Mouse (Mus musculus) adrenal gland, adult 18-20 months (tissue): ENCODE data around the gene Ly6g5b. TPM values are rescaled to one million over a fixed set of nuclear protein-coding genes. Genes with fewer than 3 reads are reported as not detected.
"Not testable (repeated sequence)": the region's sequence is repeated elsewhere in the genome, so short reads cannot be mapped to it uniquely, and the experiment has no call there.

Source experiments
- DNase-seq, 2 experiments: peaks; one replicate each; pipeline ENCODE4 v3.0.0; 2021 to 2022; ENCODE audit warnings: low spot score in 2 of 2
- total RNA-seq, 2 experiments: library from RNA; stranded (reverse); gene quantifications; 1 replicate in 1 of 2; 2 replicates in 1 of 2; pipeline ENCODE4 v1.2.3; 2021

Ly6g5b gene
- total RNA-seq, 2 experiments from 2014 or later, result 0.33 to 0.67 TPM

DNA sequence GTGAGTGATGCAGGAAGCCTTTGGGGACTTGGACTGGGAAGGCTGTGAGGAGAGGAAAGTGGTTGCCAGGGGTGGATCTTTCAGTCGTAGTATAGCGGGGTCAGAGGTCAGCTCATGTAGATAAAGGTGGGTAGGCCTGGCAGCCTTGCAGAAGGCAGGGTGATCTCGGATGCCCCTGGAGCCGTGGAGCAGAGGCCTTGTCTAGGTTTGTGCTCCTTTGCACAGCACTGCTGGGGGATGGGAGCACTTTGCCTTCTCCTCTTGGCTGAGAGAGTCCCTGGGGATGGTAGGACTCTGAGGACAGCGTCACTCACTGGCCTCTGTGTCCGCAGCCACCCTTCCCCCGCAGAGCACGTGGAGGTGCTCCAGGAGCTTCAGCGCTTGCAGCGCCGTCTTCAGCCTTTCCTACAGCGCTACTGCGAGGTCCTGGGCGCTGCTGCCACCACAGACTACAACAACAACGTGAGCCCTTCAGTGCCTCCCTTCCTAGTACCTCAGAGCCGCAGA lies 25.3 kb upstream of the Ly6g5b start:
- DNase-seq, result no peak

DNA sequence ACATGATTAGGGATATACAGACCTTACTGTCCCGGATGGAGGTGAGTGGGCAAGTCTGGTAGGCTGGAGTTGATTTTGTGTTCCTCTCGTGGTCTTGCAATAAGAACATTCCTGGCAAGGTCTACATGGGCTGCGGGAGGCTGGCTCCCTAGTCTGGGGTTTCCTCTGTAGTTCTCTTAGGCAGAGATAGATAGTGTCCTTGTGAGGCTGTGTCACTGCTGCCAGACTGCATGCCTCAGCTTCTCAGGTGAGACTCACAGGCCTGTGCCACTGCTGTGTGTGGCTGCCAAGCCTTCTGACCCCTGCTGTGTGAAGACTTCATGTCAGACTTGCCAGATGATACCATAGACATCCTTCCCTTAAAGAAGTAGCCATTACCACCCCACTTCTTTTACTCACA lies 24.0 kb upstream of the Ly6g5b start:
- no peak for DNase-seq

DNA sequence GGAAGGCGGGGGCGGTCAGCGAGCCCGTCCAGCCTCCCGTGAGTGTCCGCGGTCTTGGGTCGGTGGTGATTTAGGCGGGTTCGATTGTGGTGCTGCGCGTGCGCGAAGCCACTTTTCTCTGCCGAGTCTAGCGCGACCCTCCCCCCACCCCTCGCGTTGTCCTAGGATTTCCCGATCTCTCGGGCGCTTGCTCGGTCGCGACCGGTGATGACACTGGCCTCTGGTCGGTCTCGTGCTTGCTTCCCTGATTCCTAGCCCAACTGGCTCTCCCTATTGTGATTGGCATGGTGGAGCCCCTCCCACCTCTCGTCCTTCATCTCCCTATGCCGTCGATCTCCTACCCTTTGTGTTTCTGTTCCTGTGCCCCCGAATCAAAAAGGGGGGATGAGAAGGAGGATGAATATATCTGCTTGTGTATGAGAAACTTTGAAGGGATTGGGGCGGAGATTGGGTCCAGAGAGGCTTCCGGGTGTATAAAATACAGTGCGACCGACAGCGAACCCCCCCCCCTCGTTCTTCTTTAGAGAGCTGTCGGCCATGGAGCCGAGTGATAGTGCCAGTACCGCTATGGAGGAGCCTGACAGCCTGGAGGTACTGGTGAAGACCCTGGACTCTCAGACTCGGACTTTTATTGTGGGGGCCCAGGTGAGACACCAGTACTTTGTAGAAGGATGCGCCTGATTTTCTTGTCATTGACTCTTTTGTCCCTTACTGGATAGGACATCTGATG lies 20.5 kb upstream of the Ly6g5b start:
- DNase-seq, result no peak

DNA sequence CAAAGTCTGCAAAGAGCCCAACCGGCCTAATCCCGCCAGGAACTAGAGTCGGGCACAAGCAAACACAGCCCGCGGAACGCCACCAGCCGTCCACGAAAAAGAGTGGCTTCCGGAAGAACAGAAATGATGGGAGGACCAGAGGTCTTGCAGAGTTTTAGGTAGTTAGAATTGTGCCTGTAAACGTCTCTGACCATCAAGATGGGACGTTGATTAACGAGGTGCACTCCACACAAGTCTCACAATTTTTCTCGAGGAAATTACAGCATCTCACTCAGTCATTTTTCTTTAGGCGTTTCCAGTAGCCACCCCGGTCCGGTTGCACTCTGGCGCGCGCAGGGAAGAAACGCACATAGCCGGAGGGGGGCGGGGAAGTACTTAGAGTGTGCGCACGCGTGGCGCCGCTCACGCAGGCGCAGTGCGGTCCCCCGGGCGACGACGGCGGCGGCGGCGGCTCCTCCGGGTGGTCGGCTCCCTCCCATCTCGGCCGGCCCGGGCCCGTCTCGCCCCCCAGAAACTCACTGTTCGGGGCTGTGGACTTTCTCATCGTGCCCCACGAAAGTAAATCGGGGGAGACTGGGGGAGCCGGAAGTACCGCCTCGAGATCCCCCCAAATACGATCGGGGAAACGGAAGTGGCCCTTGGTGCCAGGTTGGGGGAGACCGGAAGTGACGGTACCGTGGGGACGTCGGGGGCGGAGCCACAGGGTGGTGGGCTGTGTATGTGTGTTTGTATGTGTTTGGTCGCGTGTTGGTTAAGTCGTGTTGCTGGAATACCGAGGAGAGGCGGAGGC lies 19.8 kb upstream of the Ly6g5b start, which contains the start of gene Bag6:
TSS of gene Bag6 (plus strand) at position 378 of the 790 bp plus-strand sequence.
- peak; percentile 93 to 96 for DNase-seq

DNA sequence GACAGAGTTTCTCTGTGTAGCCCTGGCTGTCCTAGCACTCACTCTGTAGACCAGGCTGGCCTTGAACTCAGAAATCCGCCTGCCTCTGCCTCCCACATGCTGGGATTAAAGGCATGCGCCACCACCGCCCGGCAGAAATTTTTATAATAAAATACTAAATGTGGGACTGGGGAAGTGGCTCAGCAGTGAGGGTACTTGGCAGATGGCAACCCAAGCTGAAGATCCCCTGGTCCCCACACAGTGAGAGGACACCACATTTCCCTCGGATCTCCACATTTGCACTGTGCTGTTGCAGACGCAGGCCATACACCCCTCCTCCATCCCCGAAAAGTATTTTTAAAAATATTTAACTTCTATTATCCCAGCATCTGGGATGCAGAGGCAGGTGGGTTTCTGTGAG lies 18.3 kb upstream of the Ly6g5b start:
- DNase-seq, result no peak

DNA sequence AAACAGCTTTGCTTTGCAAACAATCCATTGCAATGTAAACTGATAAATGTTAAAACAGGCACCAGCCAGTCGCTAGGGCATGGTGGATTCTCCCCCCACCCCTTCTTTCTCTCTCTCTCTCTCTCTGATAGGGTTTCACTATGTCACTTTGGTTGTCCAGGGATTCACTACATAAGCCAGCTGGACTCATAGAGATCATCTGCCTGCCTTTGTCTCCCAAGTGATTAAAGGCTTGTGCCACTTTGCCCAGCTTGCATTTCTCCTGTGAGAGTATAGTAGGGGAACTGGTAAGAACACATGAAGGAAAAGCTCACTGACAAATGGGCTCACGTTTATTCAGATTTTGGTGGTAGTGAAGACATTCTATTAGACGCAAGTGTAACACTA lies 16.9 kb upstream of the Ly6g5b start:
- DNase-seq, result no peak

DNA sequence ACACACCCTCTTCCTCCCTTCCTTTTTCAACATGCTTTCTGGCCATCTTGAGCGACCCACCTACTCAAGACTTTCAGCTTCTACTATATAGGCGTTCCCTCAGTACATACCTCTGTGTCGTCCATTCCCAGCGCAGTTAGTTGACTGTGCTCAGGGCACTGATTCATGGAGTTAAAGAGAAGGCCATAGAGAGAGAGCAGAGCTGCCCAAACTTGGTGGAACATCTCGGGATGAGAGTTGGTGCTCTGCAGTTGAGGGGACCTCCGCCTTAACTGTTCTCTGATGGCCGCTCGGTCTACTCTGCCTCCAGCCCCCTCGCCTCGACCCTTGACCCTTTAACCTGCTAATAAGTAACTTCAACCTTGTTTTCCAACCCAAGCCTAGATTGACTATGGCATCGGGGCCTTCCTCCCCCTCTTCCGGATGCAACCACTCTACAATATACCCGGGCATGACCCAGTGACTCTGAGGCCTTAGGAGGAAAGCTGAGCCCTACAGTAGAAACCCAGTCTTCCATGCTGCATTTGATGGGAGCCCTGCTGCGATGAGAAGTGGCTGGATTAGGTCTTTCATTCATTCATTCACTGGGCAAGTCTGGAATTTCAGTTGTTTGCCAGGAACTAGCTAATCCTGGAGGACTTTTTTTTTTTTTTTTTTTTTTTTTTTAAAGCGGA lies 16.4 kb upstream of the Ly6g5b start, which contains the start of gene Apom:
TSS of gene Apom (minus strand) at position 551 of the 674 bp plus-strand sequence.
- no peak for DNase-seq

DNA sequence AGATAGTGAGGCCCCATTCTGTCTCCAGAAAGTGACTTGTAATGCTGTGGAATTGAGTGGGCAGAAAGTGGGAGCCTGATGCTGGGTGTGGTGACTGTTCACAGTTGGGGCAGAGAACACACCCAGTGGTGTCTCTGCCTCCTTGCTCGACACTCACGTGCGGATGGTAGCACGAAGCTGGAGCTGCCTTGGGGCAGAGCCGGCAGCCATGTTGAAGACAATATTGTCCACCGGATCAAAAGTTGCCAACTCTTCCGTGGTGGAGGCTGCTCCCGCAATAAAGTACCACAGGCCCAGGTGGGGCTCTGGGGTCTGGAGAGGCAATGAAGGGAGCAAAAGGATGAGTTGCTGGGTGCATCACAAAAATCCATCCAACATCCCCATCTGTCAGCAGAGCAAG lies 15.8 kb upstream of the Ly6g5b start:
- no peak for DNase-seq

DNA sequence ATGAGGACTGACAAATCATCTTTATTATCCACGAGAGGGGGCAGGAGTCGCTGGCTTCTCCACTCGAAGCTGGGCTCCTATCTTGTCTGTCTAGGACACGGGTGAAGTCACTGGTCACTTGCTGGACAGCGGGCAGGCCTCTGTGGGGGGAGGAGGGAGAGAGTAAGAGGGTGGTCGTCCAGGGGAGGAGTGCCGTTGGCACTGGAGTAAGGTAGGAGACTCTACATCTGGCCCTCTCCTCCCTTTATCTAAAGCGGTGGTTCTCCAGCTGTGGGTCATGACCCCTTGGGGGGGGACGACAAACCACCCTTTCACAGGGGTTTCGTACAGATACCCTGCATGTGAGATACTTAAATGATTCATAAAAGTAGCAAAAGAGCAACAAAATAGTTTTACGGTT lies 13.8 kb upstream of the Ly6g5b start:
- DNase-seq, result no peak

DNA sequence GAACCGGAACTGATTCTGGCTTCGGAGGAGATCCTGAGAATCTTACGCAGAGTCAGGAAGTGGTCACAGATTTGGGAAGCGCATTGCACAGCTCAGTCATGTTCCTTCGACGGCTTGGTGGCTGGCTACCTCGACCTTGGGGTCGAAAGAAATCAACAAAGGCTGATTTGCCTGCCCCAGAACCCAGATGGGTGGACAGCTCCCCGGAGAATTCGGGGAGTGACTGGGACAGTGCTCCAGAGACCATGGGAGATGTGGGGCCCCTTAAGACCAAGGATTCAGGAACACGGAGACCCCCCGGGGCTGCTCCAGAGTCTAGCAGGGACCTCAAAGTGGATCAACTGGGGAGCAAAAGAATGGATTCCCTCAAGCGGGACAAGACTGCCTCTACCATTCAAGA lies 11.8 kb upstream of the Ly6g5b start:
- DNase-seq, result no peak

DNA sequence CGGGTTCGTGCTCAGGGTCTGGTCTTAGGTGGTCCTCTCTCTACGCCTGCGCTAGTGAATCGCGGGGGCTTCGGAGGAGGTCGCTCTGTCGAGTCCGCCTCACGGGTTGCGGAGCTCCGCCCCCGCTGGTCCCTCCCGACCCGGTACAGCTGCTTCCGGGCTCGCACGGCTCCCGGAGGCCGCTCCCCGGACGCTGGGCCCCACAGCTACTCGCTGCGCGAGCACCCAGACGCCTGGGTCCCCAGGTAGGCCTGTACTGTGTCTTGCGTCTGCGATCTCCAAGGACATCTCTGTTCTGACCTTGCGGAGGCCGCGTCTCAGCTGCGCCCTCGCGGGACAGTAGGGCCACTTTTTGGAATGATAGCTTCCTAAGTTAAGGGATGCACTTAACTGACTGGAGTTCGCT lies 11.0 kb upstream of the Ly6g5b start, which contains the start of gene D17H6S53E:
TSS of gene D17H6S53E (plus strand) at position 168 of the 406 bp plus-strand sequence.
- DNase-seq, result peak; percentile 72 to 76

DNA sequence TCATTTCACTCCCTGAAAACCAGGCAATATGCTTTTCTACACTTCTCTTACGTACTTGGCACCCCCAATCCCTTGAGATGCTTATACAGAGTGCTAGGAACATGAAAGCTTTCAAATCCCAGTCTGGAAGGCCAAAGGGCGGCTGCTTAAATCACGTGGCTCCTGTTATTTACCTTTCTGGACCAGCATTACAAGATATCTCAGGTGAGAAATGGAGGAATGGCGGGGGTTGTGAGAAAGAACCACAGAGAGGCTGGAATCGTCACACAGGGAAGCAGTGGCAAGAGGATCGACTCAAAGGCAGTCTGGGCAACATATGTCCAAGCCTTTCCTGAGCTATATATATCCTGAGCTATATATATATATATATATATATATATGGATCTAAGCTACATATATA lies 10.3 kb upstream of the Ly6g5b start:
- DNase-seq, result no peak

DNA sequence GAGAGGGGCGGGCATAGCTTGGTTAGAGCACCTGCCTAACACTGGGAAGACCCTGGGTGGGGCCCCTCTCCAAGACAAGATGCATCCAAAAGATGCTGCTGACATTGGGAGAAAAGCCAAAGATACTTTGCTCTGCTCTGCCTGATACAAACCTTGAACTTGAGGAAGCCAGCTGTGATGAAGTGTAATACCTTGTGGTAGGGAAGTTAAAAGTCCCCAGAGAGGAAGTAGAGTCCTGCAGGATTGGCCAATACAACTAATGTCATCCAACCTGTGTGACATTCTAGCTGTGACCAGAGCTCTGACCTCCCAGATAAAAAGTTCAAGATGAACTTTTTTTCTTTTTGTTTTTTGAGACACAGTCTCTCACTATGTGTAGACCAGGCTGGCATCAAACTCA lies 9.9 kb upstream of the Ly6g5b start:
- no peak for DNase-seq

DNA sequence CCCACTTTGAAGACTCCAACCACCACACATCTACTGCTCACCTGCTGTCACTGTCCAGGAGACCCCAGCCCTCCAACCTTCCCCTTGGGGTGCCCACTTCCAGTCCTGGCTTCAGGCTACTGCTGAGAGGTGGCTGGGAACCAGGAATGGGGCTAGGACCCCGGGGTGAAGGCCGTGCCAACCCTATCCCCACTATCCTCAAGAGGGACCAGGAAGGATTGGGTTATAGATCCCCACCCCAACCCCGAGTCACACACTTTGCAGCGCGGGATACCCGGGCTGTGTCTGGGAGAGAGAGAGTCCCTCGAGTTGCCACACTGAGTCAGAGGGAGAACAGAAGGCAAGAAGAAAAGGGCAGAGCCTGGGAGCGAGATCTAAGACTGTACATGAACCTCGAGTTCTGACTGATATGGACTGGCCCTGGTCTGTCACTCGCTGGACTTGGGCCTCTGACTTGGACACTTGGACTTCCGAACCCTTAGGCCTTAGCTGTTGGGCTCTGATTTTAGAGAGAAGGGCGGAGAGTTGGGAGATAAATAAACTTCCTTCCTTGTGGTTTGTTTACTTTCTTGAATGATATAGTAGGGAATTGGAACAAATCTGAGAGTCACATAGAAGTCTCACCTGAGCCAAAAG lies 9.2 kb upstream of the Ly6g5b start:
- DNase-seq, result not testable (repeated sequence)

DNA sequence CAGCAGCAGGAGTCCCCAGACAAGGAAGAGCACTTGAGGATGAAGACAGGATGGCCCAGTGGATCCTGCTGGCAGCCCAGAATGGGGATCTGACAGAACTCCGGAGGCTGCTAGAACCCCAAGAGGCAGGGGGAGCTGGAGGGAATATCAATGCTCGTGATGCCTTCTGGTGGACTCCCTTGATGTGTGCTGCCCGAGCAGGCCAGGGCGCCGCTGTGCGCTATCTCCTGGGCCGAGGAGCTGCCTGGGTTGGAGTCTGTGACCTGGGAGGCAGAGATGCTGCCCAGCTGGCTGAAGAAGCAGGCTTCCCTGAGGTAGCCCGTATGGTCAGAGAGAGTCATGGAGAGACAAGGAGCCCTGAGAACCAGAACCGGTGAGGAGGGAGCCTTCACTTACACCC lies 8.1 kb upstream of the Ly6g5b start:
- DNase-seq, result not testable (repeated sequence)

DNA sequence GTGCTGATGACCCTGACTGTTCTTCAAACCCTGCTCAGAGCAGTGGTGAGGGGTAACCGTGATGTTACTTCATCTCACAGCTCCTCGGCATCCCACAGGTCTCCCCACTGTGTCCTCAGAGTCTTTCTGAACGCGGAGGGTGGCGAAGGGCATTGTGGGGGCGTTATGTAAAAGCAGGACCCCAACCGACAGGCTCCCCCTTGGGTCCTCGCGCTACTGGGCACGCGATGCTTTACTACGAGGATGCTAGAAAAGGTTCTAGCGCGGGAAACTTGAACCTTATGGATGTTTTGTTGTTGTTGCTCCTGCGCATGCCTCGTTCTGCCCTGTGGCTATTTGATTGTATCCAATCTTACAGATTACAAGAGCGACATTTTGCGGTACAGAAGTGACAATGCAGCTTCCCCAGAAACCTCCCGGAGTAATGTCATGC lies 6.7 kb upstream of the Ly6g5b start, which contains the start of gene Csnk2b:
TSS of gene Csnk2b (minus strand) at position 183 of the 433 bp plus-strand sequence.
- DNase-seq, result no peak

DNA sequence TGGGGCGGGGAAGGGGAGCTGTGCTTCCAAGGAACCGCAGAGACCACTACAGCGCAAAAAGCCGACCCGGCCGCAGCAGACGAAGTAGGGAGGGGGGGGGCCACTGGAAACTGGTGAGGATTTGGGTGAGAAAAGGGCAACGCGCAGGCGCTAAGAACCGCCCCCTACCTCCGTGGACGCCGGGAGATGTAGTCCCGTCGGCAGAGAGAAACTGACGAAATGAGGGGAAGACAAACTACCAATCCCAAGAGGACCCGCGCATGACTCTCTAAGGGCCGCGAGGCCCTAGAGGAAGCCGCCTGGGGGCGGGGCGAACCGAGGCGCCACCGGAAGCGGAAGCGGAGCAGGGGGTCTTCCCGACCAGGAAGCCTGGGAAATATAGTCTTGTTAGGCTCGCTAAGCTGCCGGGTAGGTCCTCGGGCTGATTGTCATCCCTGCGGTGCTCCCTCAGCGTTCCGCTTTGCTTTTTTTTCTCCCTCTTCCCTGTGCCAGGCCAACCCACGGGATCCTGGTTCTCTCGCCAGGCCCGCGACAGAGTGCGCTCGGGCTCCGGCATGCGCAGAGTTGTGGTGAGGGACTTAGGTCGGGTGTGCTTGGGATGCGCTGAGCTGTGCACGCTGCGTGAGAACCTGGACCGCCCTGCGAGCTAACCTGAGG lies 6.0 kb upstream of the Ly6g5b start, which contains the start of gene Gpank1:
TSS of gene Gpank1 (plus strand) at position 313 of the 657 bp plus-strand sequence.
- peak; percentile 92 to 94 for DNase-seq

DNA sequence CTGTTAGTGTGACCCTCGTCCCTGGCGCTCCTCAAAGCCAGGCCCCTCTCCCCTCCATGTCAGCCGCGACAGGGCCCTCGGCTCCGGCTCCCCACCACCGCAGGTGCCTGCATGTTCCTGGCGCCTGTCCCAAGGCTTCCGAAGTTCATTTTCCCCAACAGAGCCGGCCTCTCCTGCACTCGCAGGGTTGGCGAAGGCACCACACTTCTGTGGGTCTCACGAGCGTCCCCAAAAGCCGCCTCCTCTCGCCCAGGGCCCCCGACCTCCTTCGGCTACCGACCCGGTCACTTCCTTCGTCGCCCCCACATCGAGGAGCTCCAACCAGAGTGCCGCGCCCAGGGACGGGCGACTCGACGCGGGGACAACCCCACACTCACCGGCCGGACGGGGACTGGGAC lies 5.5 kb upstream of the Ly6g5b start:
- no peak for DNase-seq

DNA sequence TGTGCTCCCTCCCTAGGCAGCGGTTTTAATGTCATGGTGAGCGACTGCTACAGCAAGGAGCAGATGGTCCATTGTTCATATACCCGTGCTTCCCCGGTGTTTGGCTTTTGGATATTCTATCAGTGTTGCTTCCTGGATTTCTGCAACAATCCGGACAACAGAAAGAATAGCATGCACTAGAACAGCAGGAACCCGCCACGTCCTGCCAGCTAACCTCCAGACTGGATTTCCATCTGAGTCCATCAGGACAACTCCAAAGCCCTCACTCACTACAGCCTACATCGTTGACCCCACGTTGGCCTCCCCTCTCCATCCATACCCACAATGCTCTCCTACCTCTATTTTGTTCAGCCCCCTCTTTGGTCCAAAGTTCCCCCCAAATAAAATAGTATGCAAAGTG lies 3.5 kb downstream of the Ly6g5b start:
- no peak for DNase-seq

DNA sequence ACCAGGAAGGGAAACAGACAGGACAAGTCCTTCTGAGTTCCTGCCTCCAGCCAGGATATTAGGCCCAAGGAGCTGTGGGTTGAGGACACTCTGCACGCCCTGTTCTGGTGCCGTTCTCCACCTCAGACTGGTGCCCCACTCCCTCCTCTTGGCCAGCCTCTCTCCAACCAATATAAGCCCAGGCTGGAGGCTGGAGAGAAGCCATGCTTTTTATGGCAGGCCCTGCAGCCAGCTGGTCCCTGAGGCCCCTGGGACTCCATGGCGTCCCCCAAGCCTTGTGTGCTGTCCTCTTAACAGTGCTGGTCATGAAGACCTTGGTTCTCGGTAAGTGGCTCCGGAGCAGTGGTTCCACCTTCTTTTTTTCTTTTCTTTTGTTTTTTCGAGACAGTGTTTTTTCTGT lies 7.1 kb downstream of the Ly6g5b start, which contains the start of gene Ly6g5c:
TSS of gene Ly6g5c (plus strand) at position 183 of the 400 bp plus-strand sequence.
- no peak for DNase-seq
